Mouse (Mus musculus) gastrocnemius, adult 2 months (tissue): ENCODE data around the gene Wwox. TPM values are rescaled to one million over a fixed set of nuclear protein-coding genes. Genes with fewer than 3 reads are reported as not detected.

Source experiments
- DNase-seq: peaks from one replicate; pipeline ENCODE4 v3.0.0; 2022
- H3K27ac ChIP-seq: fragments of 200-600 bp; 2 replicates; pipeline ENCODE4 v1.8.1; 2022; ENCODE audit warnings: mild to moderate bottlenecking
- H3K4me3 ChIP-seq: fragments of 200-600 bp; 2 replicates; pipeline ENCODE4 v1.8.1; 2022; ENCODE audit warnings: mild to moderate bottlenecking, moderate library complexity
- CTCF ChIP-seq: fragments of 200-600 bp; IDR thresholded peaks from 2 replicates; pipeline ENCODE4 v1.8.1; 2022; ENCODE audit warnings: antibody characterized with exemption, mild to moderate bottlenecking, moderate library complexity
- intact Hi-C: fragments of 180-260 bp; cut with DNase I; formaldehyde crosslinking; loops from one replicate; pipeline ENCODE4 v1.15.1; 2025
- total RNA-seq, 2 experiments: library from RNA; stranded (reverse); gene quantifications; 2 replicates each; pipeline ENCODE4 v1.2.3; 2021

Wwox gene
- total RNA-seq, 2 experiments from 2014 or later, result 5.9 to 9.0 TPM

GRCm38 (mm10) chr8:115000736-115001135, 561.3 kb downstream of the Wwox start:
- Histone ChIP-seq H3K4me3 (no peak overlapping the region), H3K27ac (no peak overlapping the region)
- DNase-seq, result no peak
- TF ChIP-seq CTCF, result no peak
- intact Hi-C loops, result no loop called here

- no peak for TF ChIP-seq CTCF
- no peak overlapping the region for H3K4me3 ChIP-seq
- intact Hi-C loops, result no loop called here
- H3K27ac ChIP-seq, result no peak overlapping the region
- DNase-seq, result no peak
These were observed 565.6 kb downstream of the Wwox start for GRCm38 (mm10) chr8:115005021-115005420.

- intact Hi-C loops, result no loop called here
- Histone ChIP-seq H3K27ac (no peak overlapping the region), H3K4me3 (no peak overlapping the region)
- no peak for TF ChIP-seq CTCF
- DNase-seq, result peak; percentile 23
These were observed 567.1 kb downstream of the Wwox start for GRCm38 (mm10) chr8:115006561-115006960.

- TF ChIP-seq CTCF, result no peak
- intact Hi-C loops, result no loop called here
- no peak overlapping the region; the same call in 1 of the 2 replicates for H3K27ac ChIP-seq
- DNase-seq, result no peak
- no peak overlapping the region for H3K4me3 ChIP-seq
These were observed 567.8 kb downstream of the Wwox start for GRCm38 (mm10) chr8:115007280-115007679.

GRCm38 (mm10) chr8:115008624-115009620, 569.5 kb downstream of the Wwox start:
- no peak for DNase-seq
- H3K4me3 ChIP-seq, result no peak overlapping the region
- intact Hi-C loops, result no loop called here
- no peak overlapping the region for H3K27ac ChIP-seq
- no peak for TF ChIP-seq CTCF

- H3K4me3 ChIP-seq, result no peak overlapping the region
- no peak overlapping the region for H3K27ac ChIP-seq
- intact Hi-C loops, result no loop called here
- DNase-seq, result no peak
- TF ChIP-seq CTCF, result no peak
These were observed 570.7 kb downstream of the Wwox start for GRCm38 (mm10) chr8:115009897-115010768.

- Histone ChIP-seq H3K4me3 (no peak overlapping the region), H3K27ac (no peak overlapping the region)
- intact Hi-C loops, result no loop called here
- TF ChIP-seq CTCF, result no peak
- DNase-seq, result no peak
These were observed 571.3 kb downstream of the Wwox start for GRCm38 (mm10) chr8:115010769-115011073.

GRCm38 (mm10) chr8:115019661-115020060, 580.2 kb downstream of the Wwox start:
- intact Hi-C loops, result no loop called here
- TF ChIP-seq CTCF, result no peak
- DNase-seq, result no peak
- H3K27ac ChIP-seq, result no peak overlapping the region
- no peak overlapping the region for H3K4me3 ChIP-seq

- DNase-seq, result no peak
- Histone ChIP-seq H3K4me3 (no peak overlapping the region), H3K27ac (no peak overlapping the region)
- intact Hi-C loops, result no loop called here
- no peak for TF ChIP-seq CTCF
These were observed 582.3 kb downstream of the Wwox start for GRCm38 (mm10) chr8:115021731-115022130.

GRCm38 (mm10) chr8:115024062-115024461, 584.6 kb downstream of the Wwox start:
- TF ChIP-seq CTCF, result no peak
- intact Hi-C loops, result no loop called here
- DNase-seq, result no peak
- H3K4me3 ChIP-seq, result no peak overlapping the region
- H3K27ac ChIP-seq, result no peak overlapping the region

GRCm38 (mm10) chr8:115025390-115026098, 586.1 kb downstream of the Wwox start:
- no peak for DNase-seq
- no peak for TF ChIP-seq CTCF
- H3K27ac ChIP-seq, result no peak overlapping the region
- intact Hi-C loops, result no loop called here
- H3K4me3 ChIP-seq, result no peak overlapping the region

GRCm38 (mm10) chr8:115026201-115026600, 586.7 kb downstream of the Wwox start:
- no peak overlapping the region for H3K4me3 ChIP-seq
- TF ChIP-seq CTCF, result no peak
- no peak overlapping the region for H3K27ac ChIP-seq
- DNase-seq, result no peak
- intact Hi-C loops, result no loop called here

GRCm38 (mm10) chr8:115033194-115033593, 593.7 kb downstream of the Wwox start:
- DNase-seq, result no peak
- no peak overlapping the region for H3K27ac ChIP-seq
- intact Hi-C loops, result no loop called here
- no peak overlapping the region for H3K4me3 ChIP-seq
- TF ChIP-seq CTCF, result no peak
